Mouse (Mus musculus) CH12.LX (cell line): ENCODE results near the gene Gh. TPM values are rescaled to one million over a fixed set of nuclear protein-coding genes. Genes with fewer than 3 reads are reported as not detected.

ENCODE experiments used
- DNase-seq: peaks from one replicate; pipeline ENCODE4 v3.0.0-alpha.2; 2013; ENCODE audit errors: extremely low read depth
- H3K27ac ChIP-seq: 2 replicates; pipeline ENCODE4 v1.5.1; 2012; ENCODE audit warnings: low read depth, mild to moderate bottlenecking, control low read depth, moderate library complexity; ENCODE audit not compliant: insufficient read depth
- H3K27me3 ChIP-seq: replicated peaks from 2 replicates; pipeline ENCODE3; 2012; ENCODE audit warnings: inconsistent platforms
- H3K36me3 ChIP-seq, 2 experiments: replicated peaks in 1 of 2; 2 replicates each; pipeline versions ENCODE3 to v1.6.1; 2012; ENCODE audit warnings: inconsistent platforms in 1 of 2, low read length in 1 of 2, mild to moderate bottlenecking in 1 of 2, mixed read lengths in 1 of 2, moderate library complexity in 1 of 2; ENCODE audit not compliant: control insufficient read depth in 1 of 2, insufficient read depth in 1 of 2
- H3K4me1 ChIP-seq, 2 experiments: 2 replicates each; pipeline ENCODE4 v1.6.1; 2012; ENCODE audit warnings: inconsistent platforms in 1 of 2, moderate library complexity in 1 of 2; ENCODE audit not compliant: insufficient read depth in 2 of 2, control insufficient read depth in 1 of 2
- H3K4me2 ChIP-seq: 2 replicates; pipeline ENCODE4 v1.6.1; 2012; ENCODE audit warnings: low read depth, mild to moderate bottlenecking, control low read depth; ENCODE audit not compliant: poor library complexity, insufficient read depth, severe bottlenecking
- H3K4me3 ChIP-seq, 3 experiments: fragments of 150-350 bp in 1 of 3; sonication (generic) in 1 of 3; replicated peaks in 1 of 3; 2 replicates each; pipeline versions ENCODE3 to v1.5.1; 2011 to 2012; ENCODE audit warnings: low read depth in 2 of 3, low read length in 2 of 3, mild to moderate bottlenecking in 2 of 3, moderate library complexity in 2 of 3, control low read depth in 1 of 3, improper control_type of control experiment in 1 of 3, inconsistent platforms in 1 of 3, mixed read lengths in 1 of 3; ENCODE audit not compliant: poor library complexity in 1 of 3
- H3K79me2 ChIP-seq: replicated peaks from 2 replicates; pipeline ENCODE4 v1.6.1; 2012; ENCODE audit warnings: mild to moderate bottlenecking, moderate library complexity; ENCODE audit not compliant: control insufficient read depth, poor library complexity, insufficient read depth, severe bottlenecking; ENCODE audit errors: extremely low read depth
- H3K9ac ChIP-seq: 2 replicates; pipeline ENCODE4 v1.6.1; 2012; ENCODE audit warnings: low read depth, mild to moderate bottlenecking, control low read depth, moderate library complexity; ENCODE audit not compliant: insufficient read depth
- H3K9me3 ChIP-seq: replicated peaks from 2 replicates; pipeline ENCODE3; 2012; ENCODE audit warnings: low read length, inconsistent platforms, mixed read lengths
- BHLHE40 ChIP-seq: IDR thresholded peaks from 2 replicates; pipeline ENCODE4 v1.6.1; 2011; ENCODE audit warnings: mild to moderate bottlenecking, low read depth, low read length, improper control_type of control experiment
- CHD1 ChIP-seq: IDR thresholded peaks from 2 replicates; pipeline ENCODE4 v1.6.1; 2012; ENCODE audit warnings: low read depth, low read length, improper control_type of control experiment, inconsistent platforms
- CHD2 ChIP-seq: IDR thresholded peaks from 2 replicates; pipeline ENCODE4 v1.6.1; 2011; ENCODE audit warnings: low read length, improper control_type of control experiment
- CTCF ChIP-seq, 2 experiments: IDR thresholded peaks in 1 of 2; conservative IDR thresholded peaks in 1 of 2; 2 replicates each; pipeline ENCODE4 v1.5.1; 2011 to 2012; ENCODE audit warnings: low read depth in 2 of 2, low read length in 2 of 2, improper control_type of control experiment in 1 of 2, inconsistent platforms in 1 of 2, mild to moderate bottlenecking in 1 of 2, moderate library complexity in 1 of 2
- E2F4 ChIP-seq: IDR thresholded peaks from 2 replicates; pipeline ENCODE4 v1.6.1; 2011; ENCODE audit warnings: low read depth, low read length, improper control_type of control experiment; ENCODE audit not compliant: insufficient replicate concordance
- ELF1 ChIP-seq: IDR thresholded peaks from 2 replicates; pipeline ENCODE4 v1.6.1; 2014; ENCODE audit warnings: low read depth, mild to moderate bottlenecking, inconsistent platforms, low read length, improper control_type of control experiment
- EP300 ChIP-seq: IDR thresholded peaks from 2 replicates; pipeline ENCODE4 v1.6.1; 2011; ENCODE audit warnings: low read length, improper control_type of control experiment
- ETS1 ChIP-seq: conservative IDR thresholded peaks from 2 replicates; pipeline ENCODE4 v1.6.1; 2012; ENCODE audit warnings: low read depth, mild to moderate bottlenecking, inconsistent platforms, low read length, improper control_type of control experiment, moderate library complexity
- GABPA ChIP-seq: IDR thresholded peaks from 2 replicates; pipeline ENCODE4 v1.6.1; 2012; ENCODE audit warnings: low read depth, low read length, improper control_type of control experiment, inconsistent platforms; ENCODE audit not compliant: insufficient replicate concordance
- HCFC1 ChIP-seq: IDR thresholded peaks from 2 replicates; pipeline ENCODE4 v1.6.1; 2012; ENCODE audit warnings: low read depth, mild to moderate bottlenecking, inconsistent platforms, low read length, improper control_type of control experiment
- IRF4 ChIP-seq: IDR thresholded peaks from 2 replicates; pipeline ENCODE4 v1.6.1; 2014; ENCODE audit warnings: low read depth, mild to moderate bottlenecking, inconsistent platforms, low read length, improper control_type of control experiment
- JUN ChIP-seq: IDR thresholded peaks from 2 replicates; pipeline ENCODE4 v1.6.1; 2011; ENCODE audit warnings: low read depth, mild to moderate bottlenecking, low read length, improper control_type of control experiment, moderate library complexity; ENCODE audit not compliant: insufficient read depth
- JUND ChIP-seq: conservative IDR thresholded peaks from 2 replicates; pipeline ENCODE4 v1.6.1; 2011; ENCODE audit warnings: low read depth, low read length, improper control_type of control experiment
- KAT2A ChIP-seq: IDR thresholded peaks from 2 replicates; pipeline ENCODE4 v1.6.1; 2012; ENCODE audit warnings: low read length, improper control_type of control experiment, inconsistent platforms; ENCODE audit not compliant: insufficient replicate concordance
- MAFK ChIP-seq: IDR thresholded peaks from 2 replicates; pipeline ENCODE4 v1.6.1; 2011; ENCODE audit warnings: low read length, improper control_type of control experiment; ENCODE audit not compliant: insufficient replicate concordance
- MAX ChIP-seq: IDR thresholded peaks from 2 replicates; pipeline ENCODE4 v1.6.1; 2011; ENCODE audit warnings: low read length, improper control_type of control experiment
- MAZ ChIP-seq: IDR thresholded peaks from 2 replicates; pipeline ENCODE4 v1.6.1; 2012; ENCODE audit warnings: low read depth, mild to moderate bottlenecking, inconsistent platforms, low read length, improper control_type of control experiment, moderate library complexity
- MEF2A ChIP-seq: IDR thresholded peaks from 2 replicates; pipeline ENCODE4 v1.6.1; 2014; ENCODE audit warnings: low read depth, mild to moderate bottlenecking, inconsistent platforms, low read length, improper control_type of control experiment, borderline replicate concordance
- MXI1 ChIP-seq: IDR thresholded peaks from 2 replicates; pipeline ENCODE4 v1.6.1; 2011; ENCODE audit warnings: mild to moderate bottlenecking, low read depth, low read length, improper control_type of control experiment
- MYC ChIP-seq: IDR thresholded peaks from 2 replicates; pipeline ENCODE4 v1.6.1; 2011; ENCODE audit warnings: low read depth, mild to moderate bottlenecking, improper control_type of control experiment, low read length
- NELFE ChIP-seq: IDR thresholded peaks from 2 replicates; pipeline ENCODE4 v1.6.1; 2011; ENCODE audit warnings: low read depth, low read length, improper control_type of control experiment
- NRF1 ChIP-seq: IDR thresholded peaks from 2 replicates; pipeline ENCODE4 v1.6.1; 2014; ENCODE audit warnings: low read depth, mild to moderate bottlenecking, inconsistent platforms, low read length, improper control_type of control experiment, moderate library complexity
- PAX5 ChIP-seq: IDR thresholded peaks from 2 replicates; pipeline ENCODE4 v1.6.1; 2012; ENCODE audit warnings: low read length, inconsistent platforms, mixed read lengths
- POLR2A ChIP-seq: IDR thresholded peaks from 2 replicates; pipeline ENCODE4 v1.6.1; 2011; ENCODE audit warnings: low read depth, mild to moderate bottlenecking, improper control_type of control experiment, low read length
- POLR2AphosphoS2 ChIP-seq: IDR thresholded peaks from 2 replicates; pipeline ENCODE4 v1.6.1; 2011; ENCODE audit warnings: low read depth, low read length, improper control_type of control experiment
- RAD21 ChIP-seq: IDR thresholded peaks from 2 replicates; pipeline ENCODE4 v1.6.1; 2011; ENCODE audit warnings: low read depth, mild to moderate bottlenecking, low read length, improper control_type of control experiment, moderate library complexity
- RCOR1 ChIP-seq: conservative IDR thresholded peaks from 2 replicates; pipeline ENCODE4 v1.6.1; 2012; ENCODE audit warnings: low read depth, mild to moderate bottlenecking, inconsistent platforms, low read length, improper control_type of control experiment
- SIN3A ChIP-seq: IDR thresholded peaks from 2 replicates; pipeline ENCODE4 v1.6.1; 2012; ENCODE audit warnings: low read length, improper control_type of control experiment, inconsistent platforms
- SMC3 ChIP-seq: IDR thresholded peaks from 2 replicates; pipeline ENCODE4 v1.6.1; 2011; ENCODE audit warnings: low read depth, low read length, improper control_type of control experiment
- TBP ChIP-seq: conservative IDR thresholded peaks from 2 replicates; pipeline ENCODE4 v1.6.1; 2011; ENCODE audit warnings: low read depth, low read length, improper control_type of control experiment
- TCF12 ChIP-seq: IDR thresholded peaks from 2 replicates; pipeline ENCODE4 v1.6.1; 2014; ENCODE audit warnings: low read depth, mild to moderate bottlenecking, inconsistent platforms, low read length, improper control_type of control experiment
- UBTF ChIP-seq: IDR thresholded peaks from 2 replicates; pipeline ENCODE4 v1.6.1; 2012; ENCODE audit warnings: low read depth, mild to moderate bottlenecking, inconsistent platforms, low read length, improper control_type of control experiment, moderate library complexity
- USF1 ChIP-seq: IDR thresholded peaks from 2 replicates; pipeline ENCODE4 v1.6.1; 2014; ENCODE audit warnings: low read depth, mild to moderate bottlenecking, inconsistent platforms, low read length, improper control_type of control experiment
- USF2 ChIP-seq: conservative IDR thresholded peaks from 2 replicates; pipeline ENCODE4 v1.6.1; 2011; ENCODE audit warnings: low read depth, low read length, improper control_type of control experiment
- ZC3H11A ChIP-seq: IDR thresholded peaks from 2 replicates; pipeline ENCODE4 v1.6.1; 2012; ENCODE audit warnings: low read depth, mild to moderate bottlenecking, inconsistent platforms, low read length, improper control_type of control experiment
- ZKSCAN1 ChIP-seq: IDR thresholded peaks from 2 replicates; pipeline ENCODE4 v1.6.1; 2012; ENCODE audit warnings: low read depth, inconsistent platforms, low read length, improper control_type of control experiment, borderline replicate concordance
- ZMIZ1 ChIP-seq: IDR thresholded peaks from 2 replicates; pipeline ENCODE4 v1.6.1; 2012; ENCODE audit warnings: low read depth, mild to moderate bottlenecking, inconsistent platforms, low read length, improper control_type of control experiment
- ZNF384 ChIP-seq: IDR thresholded peaks from 2 replicates; pipeline ENCODE4 v1.6.1; 2012; ENCODE audit warnings: low read depth, low read length, improper control_type of control experiment, inconsistent platforms
- dilution Hi-C: fragments of 300-500 bp; cut with MboI; formaldehyde crosslinking; loops from 2 replicates; pipeline ENCODE4 v1.14.3; 2020; ENCODE audit warnings: low sequenced_read_pairs; ENCODE audit not compliant: extremely low pct_unique_long_range_greater_than_20kb, extremely low pct_ligation_motif_present
- in situ Hi-C: fragments of 300-500 bp; cut with MboI; formaldehyde crosslinking; loops from 3 replicates; pipeline ENCODE4 v1.14.3; 2019; ENCODE audit warnings: low sequenced_read_pairs, low pct_ligation_motif_present, low pct_unique_long_range_greater_than_20kb, mixed read lengths
- polyA plus RNA-seq: library from polyadenylated mRNA; unstranded; fragments of >175 nt; gene quantifications from 2 replicates; pipeline ENCODE4 v1.2.1, GENCODE M21; 2012; ENCODE audit warnings: low read depth; ENCODE audit not compliant: insufficient read length
- total RNA-seq, 2 experiments: library from RNA; depleted of rRNA; stranded (reverse); fragments of 300-350 nt in 1 of 2; fragments of >200 nt in 1 of 2; gene quantifications; 2 replicates each; pipeline ENCODE4 v1.2.3; 2012 to 2014

Gh gene
- total and polyA plus RNA-seq, 3 experiments = 0.38 to 1.0 (median 0.68) TPM

- dilution Hi-C loops = no loop called here
- in situ Hi-C loops = loop anchor here (25.0 kb wide), 1 partner anchor 454 kb away; the partner anchor contains the start of genes Milr1 and Pecam1
- Histone ChIP-seq H3K4me3 (peak overlapping the region in 2 of 3 experiments; percentile 11 to 35), H3K9me3 (no peaks in the 10 kb centered on the region), H3K4me1 (peaks cover 57 to 85% of the 10 kb centered on the region in 2 experiments), H3K9ac (peak overlapping the region; percentile 73), H3K79me2 (peaks cover 25% of the 10 kb centered on the region), H3K4me2 (peak overlapping the region; percentile 86), H3K27me3 (no peaks in the 10 kb centered on the region), H3K27ac (peak overlapping the region; percentile 96), H3K36me3 (peaks cover 30 to 31% of the 10 kb centered on the region in 2 experiments)
- peak; percentile 95 for DNase-seq
- TF ChIP-seq GABPA = no peak
- TF ChIP-seq CHD2 = peak; percentile 91
- peak; percentile 4; the same call in 1 of the 2 replicates for TF ChIP-seq RAD21
- peak; percentile 95 for TF ChIP-seq BHLHE40
- TF ChIP-seq CHD1 = peak; percentile 96
- TF ChIP-seq ZKSCAN1 = no peak
- peak; percentile 73; the same call in 1 of the 2 replicates for TF ChIP-seq MAFK
- no peak for TF ChIP-seq JUN
- TF ChIP-seq HCFC1 = peak; percentile 69
- TF ChIP-seq USF2 = no peak
- TF ChIP-seq CTCF (conservative IDR thresholded peaks at IDR 0.05 in 1 of 2, IDR thresholded peaks at IDR 0.05 in 1 of 2; ENCODE audit: low read depth in 2 of 2, low read length in 2 of 2) = no peak
- TF ChIP-seq MXI1 = peak; percentile 89
- peak; percentile 80 for TF ChIP-seq TBP
- TF ChIP-seq SIN3A = peak; percentile 96
- TF ChIP-seq KAT2A = peak; percentile 83
- TF ChIP-seq ZNF384 = peak; percentile 47; the same call in 1 of the 2 replicates
- no peak for TF ChIP-seq E2F4
- TF ChIP-seq IRF4 = peak; percentile 90
- peak; percentile 83; the same call in 1 of the 2 replicates for TF ChIP-seq POLR2AphosphoS2
- peak; percentile 76 for TF ChIP-seq NELFE
- TF ChIP-seq PAX5 = no peak
- peak; percentile 93 for TF ChIP-seq EP300
- TF ChIP-seq USF1 = peak; percentile 51
- peak; percentile 87; the same call in 1 of the 2 replicates for TF ChIP-seq UBTF
- TF ChIP-seq ETS1 = peak; percentile 92
- peak; percentile 45 for TF ChIP-seq SMC3
- TF ChIP-seq ZC3H11A = 0 out of 2 replicates have a peak, but pooled peaks have one; percentile 6
- TF ChIP-seq TCF12 = peak; percentile 99
- peak; percentile 73 for TF ChIP-seq POLR2A
- peak; percentile 92 for TF ChIP-seq MEF2A
- TF ChIP-seq NRF1 = peak; percentile 42
- TF ChIP-seq MYC = peak; percentile 91
- no peak for TF ChIP-seq MAZ
- peak; percentile 95 for TF ChIP-seq ZMIZ1
- peak; percentile 89; the same call in 1 of the 2 replicates for TF ChIP-seq RCOR1
- peak; percentile 49; the same call in 1 of the 2 replicates for TF ChIP-seq JUND
- TF ChIP-seq MAX = peak; percentile 94
- TF ChIP-seq ELF1 = peak; percentile 88
These were observed 6.5 kb upstream of the Gh start for GRCm38 (mm10) chr11:106308162-106308561.
